Mouse (Mus musculus): ENCODE data around the gene Arv1. TPM values are rescaled to one million over a fixed set of nuclear protein-coding genes. Genes with fewer than 3 reads are reported as not detected.

Arv1 gene
- polyA plus RNA-seq, 1 experiment from 2014 or later: 31.4 TPM

DNA sequence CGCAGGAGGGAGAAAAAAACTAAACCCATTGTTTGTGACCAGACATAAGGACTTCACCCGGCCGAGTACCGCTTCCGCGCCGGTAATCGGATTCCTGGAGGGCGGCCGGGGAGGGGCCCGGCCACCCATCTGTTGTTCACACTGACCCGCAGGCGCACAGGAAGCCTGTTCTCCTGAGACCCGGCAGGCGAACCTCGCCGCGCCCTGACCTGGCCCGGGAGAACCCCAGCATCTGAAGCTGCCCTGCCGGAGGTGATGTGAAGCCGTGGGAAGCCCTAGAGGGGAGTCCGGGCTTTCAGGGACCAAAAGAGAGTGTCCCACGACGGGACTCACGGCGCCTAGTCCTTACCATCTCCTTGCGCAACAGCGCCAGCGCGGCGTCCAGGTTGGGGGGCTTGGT is 29.3 kb downstream of the Arv1 start:
- WGBS: under 1% methylated on average over 29 of the region's 31 CpGs
- H3K27me3 ChIP-seq (ENCODE audit: control insufficient read depth, insufficient read depth, low read length): peaks cover 24% of the 10 kb centered on the region
- peaks cover 6% of the 10 kb centered on the region; the same call in 1 of the 2 replicates for H3K4me1 ChIP-seq (ENCODE audit: control insufficient read depth, insufficient read depth, low read length)
- H3K36me3 ChIP-seq (ENCODE audit: control insufficient read depth, insufficient read depth, low read length): no peaks in the 10 kb centered on the region
- H3K27ac ChIP-seq (ENCODE audit: low read depth, low read length): no peak overlapping the region
- H3K9me3 ChIP-seq (ENCODE audit: control insufficient read depth, low read length): no peaks in the 10 kb centered on the region
- peak overlapping the region; percentile 69 for H3K4me2 ChIP-seq (ENCODE audit: low read depth)
- ATAC-seq (ENCODE audit: insufficient read depth, low FRiP score, low TSS enrichment): no peak
- peak; percentile 30 for DNase-seq (ENCODE audit: low spot score)
- H3K4me3 ChIP-seq (ENCODE audit: low read depth, low read length): peak overlapping the region; percentile 44
- H3K9ac ChIP-seq (ENCODE audit: low read length): peak overlapping the region; percentile 48

DNA sequence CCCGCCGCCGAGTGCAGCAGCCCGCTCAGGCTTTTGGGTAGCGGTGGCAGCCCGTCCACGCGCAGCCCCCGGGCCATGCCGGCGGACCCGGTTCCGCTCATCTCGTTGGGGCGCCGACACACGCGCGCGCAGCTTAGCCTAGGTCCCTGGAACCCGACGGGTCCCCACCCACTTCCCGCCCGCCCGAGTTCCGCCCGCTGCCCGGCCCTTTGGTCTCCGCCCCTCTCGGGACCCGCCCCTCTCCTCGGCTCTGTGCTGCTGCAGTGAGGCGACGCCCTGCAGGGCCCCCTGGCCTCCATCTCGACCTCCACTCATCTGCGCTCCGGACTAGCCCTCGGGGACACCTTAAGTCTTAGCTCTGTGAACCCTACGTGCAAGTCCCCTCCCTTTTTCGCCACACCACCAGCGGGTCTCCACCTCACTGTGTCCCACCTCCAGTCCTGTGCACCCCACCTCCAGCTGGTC is 29.8 kb downstream of the Arv1 start, which contains the start of gene Fam89a:
Fam89a (minus strand) TSS at position 124 of the 465 bp plus-strand sequence.
- Histone ChIP-seq H3K4me2 (ENCODE audit: low read depth) (peak within 1 kb of the TSS; percentile 69), H3K9me3 (ENCODE audit: control insufficient read depth, low read length) (no peaks in the 10 kb centered on the region), H3K9ac (ENCODE audit: low read length) (peak within 1 kb of the TSS; percentile 48), H3K4me3 (ENCODE audit: low read depth, low read length) (peak within 1 kb of the TSS; percentile 44), H3K36me3 (ENCODE audit: control insufficient read depth, insufficient read depth, low read length) (no peaks in the 10 kb centered on the region), H3K27me3 (ENCODE audit: control insufficient read depth, insufficient read depth, low read length) (peaks cover 24% of the 10 kb centered on the region), H3K27ac (ENCODE audit: low read depth, low read length) (no peak within 1 kb of the TSS), H3K4me1 (ENCODE audit: control insufficient read depth, insufficient read depth, low read length) (peaks cover 6% of the 10 kb centered on the region; the same call in 1 of the 2 replicates)
- WGBS: under 1% methylated on average over 34 of the region's 41 CpGs
- DNase-seq (ENCODE audit: low spot score) (peak; percentile 61), ATAC-seq (ENCODE audit: insufficient read depth, low FRiP score, low TSS enrichment) (peak; percentile 53; the same call in 1 of the 2 replicates)

DNA sequence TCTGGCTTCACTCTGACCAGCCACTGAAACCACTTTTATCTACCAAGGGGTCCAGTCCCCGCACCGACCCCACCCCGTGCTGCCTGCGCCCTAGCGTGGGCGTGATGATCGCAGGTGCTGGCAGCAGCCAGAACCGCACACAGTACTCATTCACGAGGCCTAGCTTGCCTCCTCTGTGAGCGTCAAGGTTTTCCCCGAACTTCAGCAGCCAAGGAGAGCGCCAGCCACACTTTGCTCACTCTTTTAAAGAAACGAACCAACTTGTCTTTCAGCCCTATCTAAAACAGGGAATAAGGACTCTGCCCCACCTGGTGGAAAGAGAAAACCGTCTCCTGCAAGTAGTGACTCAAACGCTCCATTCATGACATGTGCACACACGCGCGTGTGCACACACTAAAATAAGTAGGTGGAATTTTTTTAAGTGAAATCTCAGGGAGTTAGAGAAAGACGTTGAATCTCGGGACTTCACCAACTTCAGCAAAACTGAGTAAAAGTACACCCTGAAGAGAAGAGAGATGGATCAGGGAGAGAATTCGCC is 30.5 kb downstream of the Arv1 start:
- Histone ChIP-seq H3K9ac (ENCODE audit: low read length) (no peak overlapping the region), H3K4me3 (ENCODE audit: low read depth, low read length) (no peak overlapping the region), H3K4me2 (ENCODE audit: low read depth) (peak overlapping the region; percentile 69), H3K4me1 (ENCODE audit: control insufficient read depth, insufficient read depth, low read length) (peaks cover 6% of the 10 kb centered on the region; the same call in 1 of the 2 replicates), H3K36me3 (ENCODE audit: control insufficient read depth, insufficient read depth, low read length) (no peaks in the 10 kb centered on the region), H3K27me3 (ENCODE audit: control insufficient read depth, insufficient read depth, low read length) (peaks cover 24% of the 10 kb centered on the region), H3K9me3 (ENCODE audit: control insufficient read depth, low read length) (no peaks in the 10 kb centered on the region), H3K27ac (ENCODE audit: low read depth, low read length) (no peak overlapping the region)
- WGBS: 30% methylated on average over 21 of the region's 21 CpGs
- ATAC-seq (ENCODE audit: insufficient read depth, low FRiP score, low TSS enrichment): no peak
- no peak for DNase-seq (ENCODE audit: low spot score)

DNA sequence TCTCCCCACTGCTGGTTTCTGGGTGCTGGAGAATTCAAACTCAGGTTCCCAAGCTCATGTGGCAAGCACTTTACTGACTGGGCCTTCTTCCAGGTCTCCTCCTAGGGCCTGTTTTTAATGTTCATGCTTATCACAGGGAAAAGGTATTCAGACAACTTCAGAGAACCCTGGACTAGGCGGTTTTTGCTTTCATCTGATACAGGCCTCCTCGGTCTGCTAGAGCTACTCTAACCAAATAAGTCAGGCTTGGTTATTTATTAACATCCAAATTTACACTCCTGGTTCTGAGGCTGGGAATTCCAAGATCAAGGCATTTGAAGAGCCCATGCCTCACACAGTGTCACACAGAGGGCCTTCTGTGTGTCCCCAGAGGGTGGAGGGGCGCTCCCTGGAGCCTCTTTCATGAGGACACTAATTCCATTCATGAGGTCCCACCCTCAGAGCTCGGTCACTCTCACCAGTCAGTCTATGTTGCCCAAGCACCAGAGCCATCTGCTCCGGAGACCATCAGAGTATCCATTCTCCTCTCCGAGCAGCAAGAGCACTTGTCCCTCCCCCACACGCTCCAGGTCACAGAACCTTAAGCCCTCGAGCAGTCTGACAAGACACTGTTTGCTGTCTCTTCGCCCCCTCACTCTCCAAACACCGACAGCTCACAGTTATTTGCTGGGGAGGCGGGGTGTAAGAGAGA is 32.3 kb downstream of the Arv1 start:
- Histone ChIP-seq H3K9ac (ENCODE audit: low read length) (no peak overlapping the region), H3K4me3 (ENCODE audit: low read depth, low read length) (no peak overlapping the region), H3K9me3 (ENCODE audit: control insufficient read depth, low read length) (no peaks in the 10 kb centered on the region), H3K4me2 (ENCODE audit: low read depth) (no peak overlapping the region), H3K27ac (ENCODE audit: low read depth, low read length) (no peak overlapping the region), H3K27me3 (ENCODE audit: control insufficient read depth, insufficient read depth, low read length) (peaks cover 24% of the 10 kb centered on the region), H3K4me1 (ENCODE audit: control insufficient read depth, insufficient read depth, low read length) (peaks cover 6% of the 10 kb centered on the region; the same call in 1 of the 2 replicates), H3K36me3 (ENCODE audit: control insufficient read depth, insufficient read depth, low read length) (no peaks in the 10 kb centered on the region)
- 16% methylated on average over 11 of the region's 11 CpGs for WGBS
- peak; percentile 44 for DNase-seq (ENCODE audit: low spot score)
- ATAC-seq (ENCODE audit: insufficient read depth, low FRiP score, low TSS enrichment): no peak

DNA sequence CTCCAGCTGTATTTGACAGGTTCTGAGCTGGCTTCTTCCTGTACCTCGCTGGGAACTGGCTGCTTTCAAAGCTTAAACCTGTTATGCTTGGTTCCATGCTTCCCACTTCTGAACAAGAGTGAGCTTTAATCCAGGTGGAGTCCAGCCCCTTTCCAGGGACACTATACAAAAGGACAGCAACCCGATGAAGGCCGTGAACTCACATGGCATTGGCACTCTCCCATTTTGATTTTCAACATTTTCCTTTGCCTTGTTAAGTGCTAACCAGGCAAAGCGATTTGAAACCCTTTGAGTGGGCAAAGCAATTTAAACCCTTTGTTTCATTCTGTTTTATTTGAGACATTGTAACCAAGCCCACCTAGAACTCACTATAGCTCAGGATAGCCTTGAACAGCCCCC is 32.9 kb downstream of the Arv1 start:
- Histone ChIP-seq H3K4me2 (ENCODE audit: low read depth) (no peak overlapping the region), H3K9ac (ENCODE audit: low read length) (no peak overlapping the region), H3K36me3 (ENCODE audit: control insufficient read depth, insufficient read depth, low read length) (no peaks in the 10 kb centered on the region), H3K27ac (ENCODE audit: low read depth, low read length) (no peak overlapping the region), H3K9me3 (ENCODE audit: control insufficient read depth, low read length) (no peaks in the 10 kb centered on the region), H3K4me1 (ENCODE audit: control insufficient read depth, insufficient read depth, low read length) (peaks cover 6% of the 10 kb centered on the region; the same call in 1 of the 2 replicates), H3K27me3 (ENCODE audit: control insufficient read depth, insufficient read depth, low read length) (peaks cover 24% of the 10 kb centered on the region), H3K4me3 (ENCODE audit: low read depth, low read length) (no peak overlapping the region)
- DNase-seq (ENCODE audit: low spot score) (no peak), ATAC-seq (ENCODE audit: insufficient read depth, low FRiP score, low TSS enrichment) (no peak)
- WGBS: 53% methylated on average over 4 of the region's 4 CpGs

DNA sequence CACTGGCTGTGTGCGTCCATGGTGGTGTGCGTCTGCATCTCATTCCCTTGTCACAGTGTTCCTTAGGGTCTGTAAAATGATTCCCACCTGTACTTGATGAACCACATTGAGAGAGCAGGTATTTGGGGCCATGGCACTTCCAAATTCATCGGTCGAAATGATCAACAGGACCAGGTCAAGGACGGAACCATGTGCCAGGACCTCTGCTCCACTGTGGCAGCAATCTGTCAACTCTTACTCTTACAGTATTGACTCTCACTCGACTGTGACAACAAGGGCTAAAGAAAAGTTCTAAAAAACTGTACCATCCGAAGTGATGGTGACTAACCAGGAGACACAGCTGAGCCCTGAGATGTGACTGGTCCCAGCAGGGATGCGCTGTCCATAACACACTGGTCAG is 33.5 kb downstream of the Arv1 start:
- ATAC-seq (ENCODE audit: insufficient read depth, low FRiP score, low TSS enrichment) (no peak), DNase-seq (ENCODE audit: low spot score) (no peak)
- Histone ChIP-seq H3K4me2 (ENCODE audit: low read depth) (no peak overlapping the region), H3K4me3 (ENCODE audit: low read depth, low read length) (no peak overlapping the region), H3K9me3 (ENCODE audit: control insufficient read depth, low read length) (no peaks in the 10 kb centered on the region), H3K27ac (ENCODE audit: low read depth, low read length) (no peak overlapping the region), H3K36me3 (ENCODE audit: control insufficient read depth, insufficient read depth, low read length) (no peaks in the 10 kb centered on the region), H3K4me1 (ENCODE audit: control insufficient read depth, insufficient read depth, low read length) (peaks cover 6% of the 10 kb centered on the region; the same call in 1 of the 2 replicates), H3K9ac (ENCODE audit: low read length) (no peak overlapping the region), H3K27me3 (ENCODE audit: control insufficient read depth, insufficient read depth, low read length) (peaks cover 17% of the 10 kb centered on the region)
- 82% methylated on average over 8 of the region's 8 CpGs for WGBS

DNA sequence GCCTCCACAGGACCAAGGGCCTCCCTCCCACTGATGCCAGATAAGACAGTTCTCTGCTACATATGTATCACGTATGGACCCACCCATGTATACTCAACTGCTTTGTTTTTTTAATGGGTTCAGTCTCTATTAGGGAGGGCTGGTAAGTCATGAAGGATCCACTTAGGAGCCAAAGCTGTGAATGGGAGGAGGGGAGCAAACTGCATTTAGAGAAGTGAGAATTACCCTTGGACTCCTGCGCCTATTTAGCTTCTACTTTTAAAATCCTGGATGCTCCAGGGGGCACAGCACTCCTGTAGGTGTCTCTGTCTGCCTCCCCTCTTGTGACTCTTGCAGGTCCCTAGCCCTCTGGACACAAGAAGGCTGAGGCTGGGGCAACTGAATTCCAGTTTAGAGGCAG is 34.2 kb downstream of the Arv1 start:
- Histone ChIP-seq H3K4me2 (ENCODE audit: low read depth) (no peak overlapping the region), H3K36me3 (ENCODE audit: control insufficient read depth, insufficient read depth, low read length) (no peaks in the 10 kb centered on the region), H3K4me3 (ENCODE audit: low read depth, low read length) (no peak overlapping the region), H3K9me3 (ENCODE audit: control insufficient read depth, low read length) (no peaks in the 10 kb centered on the region), H3K4me1 (ENCODE audit: control insufficient read depth, insufficient read depth, low read length) (peaks cover 6% of the 10 kb centered on the region; the same call in 1 of the 2 replicates), H3K27me3 (ENCODE audit: control insufficient read depth, insufficient read depth, low read length) (peaks cover 11% of the 10 kb centered on the region), H3K27ac (ENCODE audit: low read depth, low read length) (no peak overlapping the region), H3K9ac (ENCODE audit: low read length) (no peak overlapping the region)
- ATAC-seq (ENCODE audit: insufficient read depth, low FRiP score, low TSS enrichment): no peak
- DNase-seq (ENCODE audit: low spot score): no peak
- 77% methylated on average over 2 of the region's 2 CpGs for WGBS

DNA sequence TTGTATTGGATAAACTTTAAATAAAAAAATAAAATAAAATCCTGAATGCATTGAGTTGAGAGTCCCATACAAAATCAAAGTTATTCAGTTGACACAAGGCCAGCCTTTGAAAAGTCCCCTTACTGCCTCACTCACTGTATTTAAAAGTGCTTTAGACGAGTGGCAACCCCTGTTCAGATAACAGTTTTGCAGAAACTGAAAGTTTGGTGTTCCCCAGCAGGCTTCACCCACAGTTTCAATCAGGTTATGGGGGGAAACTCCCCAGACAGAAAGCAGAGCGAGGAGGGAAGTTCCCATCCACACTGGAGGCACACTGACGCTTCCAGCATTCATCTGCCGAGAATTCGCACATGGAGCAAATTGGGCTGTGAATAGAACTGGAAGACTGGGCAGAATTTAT is 34.7 kb downstream of the Arv1 start:
- no peaks in the 10 kb centered on the region for H3K36me3 ChIP-seq (ENCODE audit: control insufficient read depth, insufficient read depth, low read length)
- H3K27me3 ChIP-seq (ENCODE audit: control insufficient read depth, insufficient read depth, low read length): peaks cover 7% of the 10 kb centered on the region
- no peak overlapping the region for H3K4me2 ChIP-seq (ENCODE audit: low read depth)
- H3K4me1 ChIP-seq (ENCODE audit: control insufficient read depth, insufficient read depth, low read length): peaks cover 6% of the 10 kb centered on the region; the same call in 1 of the 2 replicates
- H3K27ac ChIP-seq (ENCODE audit: low read depth, low read length): no peak overlapping the region
- ATAC-seq (ENCODE audit: insufficient read depth, low FRiP score, low TSS enrichment): no peak
- no peak for DNase-seq (ENCODE audit: low spot score)
- 73% methylated on average over 5 of the region's 5 CpGs for WGBS
- H3K9ac ChIP-seq (ENCODE audit: low read length): no peak overlapping the region
- H3K9me3 ChIP-seq (ENCODE audit: control insufficient read depth, low read length): no peaks in the 10 kb centered on the region
- no peak overlapping the region for H3K4me3 ChIP-seq (ENCODE audit: low read depth, low read length)

DNA sequence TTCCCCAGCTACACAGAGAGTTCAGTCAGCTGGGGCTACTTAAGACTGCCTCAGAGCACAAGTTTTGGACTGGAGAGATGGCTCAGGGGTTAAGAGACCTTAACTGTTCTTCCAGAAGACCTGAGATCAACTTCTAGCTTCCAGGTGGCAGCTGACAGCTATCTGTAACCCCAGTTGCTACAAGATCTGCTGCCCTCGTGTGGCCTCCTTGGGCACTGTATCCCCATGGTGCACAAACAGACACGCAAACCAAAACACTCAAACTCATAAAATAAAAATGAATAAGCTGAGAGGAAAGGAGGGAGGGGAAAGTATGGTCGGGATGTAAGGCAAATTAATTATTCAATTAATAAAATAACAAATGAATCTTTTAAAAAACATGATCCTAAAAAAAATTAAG is 36.6 kb downstream of the Arv1 start:
- ATAC-seq (ENCODE audit: insufficient read depth, low FRiP score, low TSS enrichment) (no peak), DNase-seq (ENCODE audit: low spot score) (no peak)
- H3K27ac ChIP-seq (ENCODE audit: low read depth, low read length): no peak overlapping the region
- H3K9ac ChIP-seq (ENCODE audit: low read length): no peak overlapping the region
- H3K4me1 ChIP-seq (ENCODE audit: control insufficient read depth, insufficient read depth, low read length): peaks cover 3% of the 10 kb centered on the region; the same call in 1 of the 2 replicates
- H3K27me3 ChIP-seq (ENCODE audit: control insufficient read depth, insufficient read depth, low read length): no peaks in the 10 kb centered on the region
- H3K9me3 ChIP-seq (ENCODE audit: control insufficient read depth, low read length): no peaks in the 10 kb centered on the region
- H3K4me2 ChIP-seq (ENCODE audit: low read depth): no peak overlapping the region
- H3K4me3 ChIP-seq (ENCODE audit: low read depth, low read length): no peak overlapping the region
- no peaks in the 10 kb centered on the region for H3K36me3 ChIP-seq (ENCODE audit: control insufficient read depth, insufficient read depth, low read length)
- WGBS: 42% methylated on average over 3 of the region's 3 CpGs

Data from neural tube, embryonic 11.5 days (tissue).